Mouse (Mus musculus) thymus, adult 2 months (tissue): ENCODE data around the gene Cdk5r2.

Experiments
- CTCF ChIP-seq: fragments of 200-500 bp; IDR thresholded peaks from 2 replicates; pipeline ENCODE4 v1.5.1; 2012; ENCODE audit warnings: mild to moderate bottlenecking, control low read depth, low read length, moderate library complexity, borderline replicate concordance; ENCODE audit not compliant: control insufficient read depth, poor library complexity, insufficient read depth; ENCODE audit errors: extremely low read depth
- POLR2A ChIP-seq: fragments of 200-500 bp; IDR thresholded peaks from 2 replicates; pipeline ENCODE4 v1.6.1; 2012; ENCODE audit warnings: mild to moderate bottlenecking, low read length, control low read depth, moderate library complexity; ENCODE audit not compliant: control insufficient read depth, poor library complexity, insufficient read depth; ENCODE audit errors: extremely low read depth

GRCm38 (mm10) chr1:74891513-74891912 lies 36.8 kb downstream of the Cdk5r2 start:
- TF ChIP-seq POLR2A = no peak
- no peak for TF ChIP-seq CTCF
